Mouse (Mus musculus) lung, embryonic 16.5 days (tissue): ENCODE results near the gene Tbx2. TPM values are rescaled to one million over a fixed set of nuclear protein-coding genes. Genes with fewer than 3 reads are reported as not detected.

ENCODE experiments used
- ATAC-seq: fragments of 200-750 bp; cut with Nextera tagmentation; 2 replicates; pipeline ENCODE4 v1.8.0; 2017; ENCODE audit warnings: low read depth, mild to moderate bottlenecking, moderate library complexity
- H3K27ac ChIP-seq: fragments of 300-500 bp; sonication (generic); 2 replicates; pipeline ENCODE4 v1.5.1; 2014; ENCODE audit warnings: mild to moderate bottlenecking, control low read depth, low read length
- H3K27me3 ChIP-seq: fragments of 300-500 bp; sonication (generic); 2 replicates; pipeline ENCODE4 v1.6.1; 2014; ENCODE audit warnings: low read depth, low read length, mixed read lengths; ENCODE audit not compliant: control insufficient read depth, insufficient read depth
- H3K36me3 ChIP-seq: fragments of 300-500 bp; sonication (generic); 2 replicates; pipeline ENCODE4 v1.6.1; 2014; ENCODE audit warnings: low read length; ENCODE audit not compliant: control insufficient read depth, insufficient read depth
- H3K4me1 ChIP-seq: fragments of 300-500 bp; sonication (generic); replicated peaks from 2 replicates; pipeline ENCODE4 v1.6.1; 2014; ENCODE audit warnings: low read length, mixed read lengths; ENCODE audit not compliant: control insufficient read depth, insufficient read depth
- H3K4me2 ChIP-seq: fragments of 300-500 bp; sonication (generic); 2 replicates; pipeline ENCODE4 v1.6.1; 2014; ENCODE audit warnings: low read depth, low read length, control low read depth
- H3K4me3 ChIP-seq: fragments of 300-500 bp; sonication (generic); 2 replicates; pipeline ENCODE4 v1.5.1; 2014; ENCODE audit warnings: mild to moderate bottlenecking, low read length, control low read depth
- H3K9ac ChIP-seq: fragments of 300-500 bp; sonication (generic); 2 replicates; pipeline ENCODE4 v1.6.1; 2014; ENCODE audit warnings: low read length, control low read depth
- H3K9me3 ChIP-seq: fragments of 300-500 bp; sonication (generic); 2 replicates; pipeline ENCODE4 v1.6.1; 2016; ENCODE audit warnings: low read length; ENCODE audit not compliant: control insufficient read depth
- WGBS: fragments of 180-500 bp; shearing (Covaris S2); extraction: QIAGEN DNeasy Blood & Tissue Kit; methylation state at CpG from one replicate; pipeline ENCODE4 v1.1.7; 2014; 5-methylcytosine and 5-hydroxymethylcytosine counted together
- polyA plus RNA-seq: library from polyadenylated mRNA; unstranded; fragments of >200 nt; fragmentation: Nextera tagmentation; extraction: Ambion mirVana; gene quantifications from 2 replicates; pipeline ENCODE4 v1.2.1, GENCODE M21; 2015

Gene Tbx2
- polyA plus RNA-seq, 1 experiment from 2014 or later = 25.1 TPM

GRCm38 (mm10) chr11:85842596-85843346 is 10.4 kb downstream of the Tbx2 start:
- peak overlapping the region; percentile 93 for H3K9ac ChIP-seq
- peak overlapping the region; percentile 91 for H3K4me2 ChIP-seq
- peaks cover 21% of the 10 kb centered on the region for H3K4me1 ChIP-seq
- no peak for ATAC-seq
- H3K27me3 ChIP-seq = peaks cover 40% of the 10 kb centered on the region
- 4% methylated on average over 24 of the region's 24 CpGs for WGBS
- H3K9me3 ChIP-seq = no peaks in the 10 kb centered on the region
- peak overlapping the region; percentile 73 for H3K4me3 ChIP-seq
- peak overlapping the region; percentile 96 for H3K27ac ChIP-seq
- peaks cover 3% of the 10 kb centered on the region; the same call in 1 of the 2 replicates for H3K36me3 ChIP-seq

- peak overlapping the region; percentile 96 for H3K27ac ChIP-seq
- peak; percentile 29 for ATAC-seq
- H3K4me2 ChIP-seq = peak overlapping the region; percentile 91
- H3K9ac ChIP-seq = peak overlapping the region; percentile 93
- peaks cover 20% of the 10 kb centered on the region for H3K4me1 ChIP-seq
- no peaks in the 10 kb centered on the region; the same call in 1 of the 2 replicates for H3K36me3 ChIP-seq
- H3K9me3 ChIP-seq = no peaks in the 10 kb centered on the region
- 1% methylated on average over 18 of the region's 18 CpGs for WGBS
- H3K27me3 ChIP-seq = peaks cover 36% of the 10 kb centered on the region
- H3K4me3 ChIP-seq = peak overlapping the region; percentile 73
Observed at GRCm38 (mm10) chr11:85843347-85843692, 11.0 kb downstream of the Tbx2 start.

- peak; percentile 57 for ATAC-seq
- H3K27me3 ChIP-seq = peaks cover 26% of the 10 kb centered on the region
- peak overlapping the region; percentile 73 for H3K4me3 ChIP-seq
- WGBS = under 1% methylated on average over 50 of the region's 54 CpGs
- H3K9me3 ChIP-seq = no peaks in the 10 kb centered on the region
- H3K27ac ChIP-seq = peak overlapping the region; percentile 96
- H3K9ac ChIP-seq = peak overlapping the region; percentile 93
- H3K4me1 ChIP-seq = peaks cover 20% of the 10 kb centered on the region
- H3K4me2 ChIP-seq = peak overlapping the region; percentile 91
- no peaks in the 10 kb centered on the region for H3K36me3 ChIP-seq
Observed at GRCm38 (mm10) chr11:85844144-85844965, 12.0 kb downstream of the Tbx2 start.

- peak overlapping the region; percentile 93 for H3K9ac ChIP-seq
- H3K4me1 ChIP-seq = peaks cover 20% of the 10 kb centered on the region
- peak overlapping the region; percentile 73 for H3K4me3 ChIP-seq
- ATAC-seq = no peak
- peak overlapping the region; percentile 91 for H3K4me2 ChIP-seq
- H3K27ac ChIP-seq = peak overlapping the region; percentile 96
- no peaks in the 10 kb centered on the region for H3K36me3 ChIP-seq
- peaks cover 20% of the 10 kb centered on the region for H3K27me3 ChIP-seq
- H3K9me3 ChIP-seq = no peaks in the 10 kb centered on the region
- WGBS = 30% methylated on average over 5 of the region's 5 CpGs
Observed at GRCm38 (mm10) chr11:85844971-85845370, 12.6 kb downstream of the Tbx2 start.

GRCm38 (mm10) chr11:85845921-85846320 is 13.6 kb downstream of the Tbx2 start:
- WGBS = 23% methylated on average over 5 of the region's 5 CpGs

GRCm38 (mm10) chr11:85846509-85846908 is 14.2 kb downstream of the Tbx2 start:
- Histone ChIP-seq H3K9me3 (no peaks in the 10 kb centered on the region), H3K4me3 (no peak overlapping the region), H3K36me3 (no peaks in the 10 kb centered on the region), H3K27ac (peak overlapping the region; percentile 96), H3K27me3 (peaks cover 8% of the 10 kb centered on the region; the same call in 1 of the 2 replicates), H3K9ac (no peak overlapping the region), H3K4me2 (no peak overlapping the region), H3K4me1 (peaks cover 20% of the 10 kb centered on the region)
- WGBS = 32% methylated on average over 4 of the region's 4 CpGs
- peak; percentile 62 for ATAC-seq

More at GRCm38 (mm10) chr11:85845921-85846320, 13.6 kb downstream of the Tbx2 start:
- peak overlapping the region; percentile 96 for H3K27ac ChIP-seq
- 0 out of 2 replicates have a peak overlapping the region, but pooled peaks have one; percentile 21 for H3K9ac ChIP-seq
- peaks cover 20% of the 10 kb centered on the region for H3K4me1 ChIP-seq
- ATAC-seq = peak; percentile 62
- no peak overlapping the region for H3K4me2 ChIP-seq
- H3K4me3 ChIP-seq = no peak overlapping the region
- H3K9me3 ChIP-seq = no peaks in the 10 kb centered on the region
- peaks cover 12% of the 10 kb centered on the region for H3K27me3 ChIP-seq
- no peaks in the 10 kb centered on the region for H3K36me3 ChIP-seq

GRCm38 (mm10) chr11:85849037-85849436 is 16.7 kb downstream of the Tbx2 start:
- 1% methylated on average over 21 of the region's 21 CpGs for WGBS
- peaks cover 2% of the 10 kb centered on the region; the same call in 1 of the 2 replicates for H3K27me3 ChIP-seq
- H3K36me3 ChIP-seq = no peaks in the 10 kb centered on the region
- H3K27ac ChIP-seq = peak overlapping the region; percentile 67
- peak; percentile 5; the same call in 1 of the 2 replicates for ATAC-seq
- H3K4me1 ChIP-seq = peaks cover 10% of the 10 kb centered on the region
- peak overlapping the region; percentile 65 for H3K4me2 ChIP-seq
- H3K9ac ChIP-seq = peak overlapping the region; percentile 59
- H3K9me3 ChIP-seq = no peaks in the 10 kb centered on the region
- H3K4me3 ChIP-seq = peak overlapping the region; percentile 39

- no peak within 1 kb of the TSS; the same call in 1 of the 2 replicates for H3K27ac ChIP-seq
- no peak for ATAC-seq
- no peaks in the 10 kb centered on the region for H3K36me3 ChIP-seq
- no peak within 1 kb of the TSS; the same call in 1 of the 2 replicates for H3K4me3 ChIP-seq
- WGBS = 88% methylated on average over 6 of the region's 6 CpGs
- H3K4me2 ChIP-seq = no peak within 1 kb of the TSS
- no peak within 1 kb of the TSS for H3K9ac ChIP-seq
- H3K27me3 ChIP-seq = peaks cover 2% of the 10 kb centered on the region; the same call in 1 of the 2 replicates
- no peaks in the 10 kb centered on the region for H3K9me3 ChIP-seq
- H3K4me1 ChIP-seq = peaks cover 6% of the 10 kb centered on the region
Observed at GRCm38 (mm10) chr11:85850233-85850632, 17.9 kb downstream of the Tbx2 start, which contains the start of gene Gm11444. Gene Gm11444, minus strand, starts transcription at chr11:85850333.

- WGBS = 31% methylated on average over 6 of the region's 6 CpGs
- Histone ChIP-seq H3K9ac (no peak overlapping the region), H3K27me3 (no peaks in the 10 kb centered on the region), H3K4me1 (peaks cover 6% of the 10 kb centered on the region), H3K9me3 (no peaks in the 10 kb centered on the region), H3K27ac (no peak overlapping the region), H3K4me3 (no peak overlapping the region), H3K4me2 (no peak overlapping the region), H3K36me3 (no peaks in the 10 kb centered on the region)
- no peak for ATAC-seq
Observed at GRCm38 (mm10) chr11:85850758-85851157, 18.4 kb downstream of the Tbx2 start.
